Mouse (Mus musculus) embryonic stem cell, embryonic (primary cell): ENCODE measurements at regions not wholly inside any gene's neighbourhood (a gene's known extent, or its start where the extent isn't known, plus 50 kb on each side); places are given as distances from the start of the nearest gene placed in this dataset.

ENCODE experiments used
- CTCF ChIA-PET, 4 experiments: fragments of 300-600 bp in 2 of 4; fragments of 350-600 bp in 2 of 4; sonication (Branson Sonifier 250); formaldehyde crosslinking; loops; one replicate each; lab custom pipeline; 2022; ENCODE audit warnings: inconsistent platforms in 2 of 4; lab: Charles Lee
- POLR2A ChIA-PET, 4 experiments: fragments of 300-600 bp in 2 of 4; fragments of 350-600 bp in 2 of 4; sonication (Branson Sonifier 250); formaldehyde crosslinking; loops; one replicate each; lab custom pipeline; 2022; ENCODE audit warnings: antibody characterized with exemption in 4 of 4, inconsistent platforms in 1 of 4; lab: Charles Lee

DNA sequence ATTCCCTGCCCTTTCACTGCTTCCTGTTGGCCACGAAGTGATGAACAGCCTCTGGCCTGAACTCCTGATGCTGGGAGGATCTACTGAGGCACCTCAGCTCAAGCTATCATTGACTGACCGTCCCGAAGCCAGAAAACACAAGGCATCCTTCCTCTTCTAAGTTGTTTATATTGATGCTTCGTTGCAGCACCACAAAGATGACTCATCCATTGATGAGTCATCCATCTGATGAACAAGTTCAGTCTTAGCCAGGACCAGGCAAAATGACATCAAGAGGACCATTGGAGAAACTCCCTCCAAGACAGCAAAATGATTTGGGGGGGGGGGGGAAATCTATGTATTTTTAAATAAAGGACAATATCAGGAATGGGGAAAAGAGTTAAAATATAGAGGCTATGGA lies 144.5 kb downstream of the Rab28 start:
- ChIA-PET CTCF (no interaction called here), POLR2A (interaction anchor here in 1 of 4 experiments (0.7 kb wide), 1 partner anchor 1743 kb away, joined by 5 read pairs; no protein-coding TSS in a partner anchor)

DNA sequence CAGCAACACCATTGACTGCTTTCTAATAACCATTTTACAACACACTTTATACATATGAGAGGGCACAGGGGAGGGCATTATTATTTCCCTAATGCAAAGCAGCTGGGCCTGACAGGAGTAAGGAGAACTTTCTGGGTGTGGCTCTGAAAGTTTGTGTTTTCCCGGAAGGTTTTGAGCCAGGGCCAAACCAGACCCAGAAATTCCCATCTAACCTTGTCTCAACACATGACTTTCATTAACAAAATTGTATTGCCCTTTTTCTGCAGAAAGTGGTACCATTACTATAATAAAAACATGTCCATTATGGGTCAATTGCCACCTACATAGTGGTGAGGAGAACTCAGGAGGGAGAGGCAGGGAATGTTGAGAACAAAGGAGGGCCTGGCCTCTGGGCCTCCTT lies 145.7 kb downstream of the Rab28 start:
- ChIA-PET POLR2A (no interaction called here), CTCF (no interaction called here)

DNA sequence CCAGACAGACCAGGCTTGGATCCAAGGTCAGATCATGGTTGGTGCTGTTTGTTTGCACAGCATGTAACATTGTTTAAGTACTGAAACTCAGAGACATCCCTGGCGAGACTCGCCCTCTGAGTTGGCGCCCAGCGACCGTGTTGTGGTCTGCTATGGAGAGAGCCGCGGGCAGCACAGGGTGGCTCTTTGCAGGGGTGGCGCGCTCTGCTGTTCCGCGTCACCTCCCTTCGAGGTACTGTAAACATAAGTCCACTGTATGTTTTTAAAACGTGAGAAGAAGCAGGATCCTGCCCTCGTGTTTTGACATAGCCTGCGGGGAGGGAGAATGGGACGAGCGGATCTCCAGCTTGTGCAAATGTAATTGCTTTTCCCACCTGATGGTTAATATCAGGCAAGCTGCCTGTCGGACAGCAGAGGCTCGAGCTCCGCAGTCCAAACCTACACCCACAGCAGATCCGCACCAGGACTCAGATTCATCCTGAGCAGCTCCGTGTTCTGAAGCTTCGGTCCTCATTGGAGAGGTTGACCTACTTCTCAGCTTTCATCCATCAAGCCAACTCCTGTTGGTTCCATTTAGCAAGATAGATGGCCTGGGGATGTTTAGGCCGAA lies 151.2 kb downstream of the Rab28 start:
- CTCF ChIA-PET, result interaction anchor here in 2 of 4 experiments (0.6 to 0.9 kb wide), 2 partner anchors 178 to 211 kb away, joined by 3 read pairs; no protein-coding TSS in a partner anchor
- POLR2A ChIA-PET, result no interaction called here

DNA sequence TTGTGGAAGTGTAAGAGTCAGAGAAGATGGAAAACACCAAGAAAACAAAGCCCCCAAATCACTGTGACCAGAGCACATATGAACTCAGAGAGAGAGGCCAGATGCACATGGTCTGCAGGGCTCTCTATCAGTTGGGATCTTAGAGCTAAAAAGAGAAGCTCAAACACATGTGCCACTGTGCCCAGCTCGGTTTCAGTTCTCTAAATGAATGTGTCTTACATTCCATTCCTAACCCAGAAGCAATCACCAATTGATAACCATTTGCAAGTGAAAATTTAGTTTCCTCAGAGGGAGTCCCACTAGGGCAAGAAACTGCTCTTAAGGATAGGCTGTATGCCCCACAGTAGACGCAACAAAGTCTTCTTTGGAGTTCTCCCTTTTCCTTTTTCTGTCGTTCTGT lies 153.6 kb downstream of the Rab28 start:
- ChIA-PET CTCF (no interaction called here), POLR2A (no interaction called here)

DNA sequence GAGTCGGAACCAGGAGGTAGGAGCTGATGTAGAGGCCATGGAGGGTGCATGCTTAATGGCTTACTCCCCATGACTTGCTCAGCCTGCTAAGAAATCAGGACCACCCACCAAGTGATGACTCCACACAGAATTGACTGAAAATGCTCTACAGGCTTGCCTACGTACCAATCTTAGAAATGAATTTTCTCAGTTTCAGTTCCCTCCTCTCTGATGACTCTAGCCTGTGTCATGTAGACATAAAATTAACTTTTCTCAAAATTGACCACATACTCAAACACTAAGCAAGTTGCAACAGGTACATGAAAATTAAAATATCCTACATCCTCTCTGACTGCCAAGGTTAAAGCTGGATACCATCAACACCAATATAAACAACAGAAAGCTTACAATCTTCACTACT lies 157.9 kb downstream of the Rab28 start:
- ChIA-PET CTCF (no interaction called here), POLR2A (no interaction called here)

DNA sequence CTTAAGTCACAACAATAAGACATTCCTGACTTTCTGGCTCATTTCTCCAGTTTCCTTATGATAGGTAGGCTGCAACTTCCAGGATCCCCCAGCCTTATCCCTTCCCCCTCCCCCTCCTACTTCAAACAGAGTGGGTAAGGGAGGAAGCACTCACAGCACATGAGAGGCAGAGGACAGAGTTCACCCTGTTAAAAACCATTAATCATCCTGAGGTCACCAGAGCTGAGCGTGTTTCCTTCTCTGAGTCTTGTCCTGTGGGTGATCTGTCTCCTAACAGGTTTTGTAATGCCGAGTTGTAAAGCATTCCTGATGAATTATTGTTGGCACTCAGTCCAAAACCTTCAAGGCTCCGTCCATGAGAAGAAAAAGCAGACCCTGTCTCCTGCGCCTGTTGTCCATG lies 161.0 kb downstream of the Rab28 start:
- ChIA-PET POLR2A (no interaction called here), CTCF (no interaction called here)

DNA sequence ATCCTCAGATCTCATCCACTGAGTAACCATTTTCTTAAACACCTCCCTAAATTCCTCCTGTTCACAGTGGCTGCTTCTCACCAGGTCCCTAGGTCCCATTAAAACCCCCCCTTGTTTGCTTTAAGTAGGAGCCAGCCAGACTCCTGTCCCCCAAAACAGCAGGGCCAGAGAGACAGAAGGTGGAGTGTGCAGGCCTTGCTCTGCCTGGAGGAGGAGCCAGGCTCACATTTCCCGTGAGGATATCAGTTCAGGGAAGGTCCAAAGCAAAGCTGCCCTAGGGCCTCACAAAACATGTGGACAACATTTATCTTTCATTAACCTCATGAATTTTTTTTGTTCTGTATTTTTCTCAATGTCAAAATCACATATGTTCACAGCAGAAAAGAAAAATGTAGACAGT lies 167.2 kb downstream of the Rab28 start:
- ChIA-PET POLR2A (no interaction called here), CTCF (no interaction called here)

DNA sequence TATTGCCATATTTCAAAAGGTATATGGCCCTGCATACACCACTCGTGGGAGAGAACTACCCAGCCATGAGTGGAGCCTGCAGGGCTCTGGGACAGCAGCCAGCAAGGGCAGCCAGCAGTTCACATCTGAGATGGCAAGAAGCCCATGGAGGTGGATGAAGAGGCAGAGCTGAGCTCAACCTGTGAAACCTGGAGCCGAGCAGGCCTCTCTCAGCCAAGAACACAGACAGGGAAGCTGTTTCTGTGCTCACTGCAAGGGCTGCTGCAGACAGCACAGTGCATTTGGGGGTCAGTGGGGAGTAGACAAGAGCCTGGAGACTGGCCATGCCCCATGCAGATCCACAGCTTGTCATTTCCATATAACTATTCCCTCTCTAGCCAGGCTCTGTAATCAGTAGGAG lies 173.4 kb downstream of the Rab28 start:
- POLR2A ChIA-PET, result no interaction called here
- CTCF ChIA-PET, result no interaction called here
